Mouse (Mus musculus) limb, embryonic 13.5 days (tissue): ENCODE data around the gene Grik3. TPM values are rescaled to one million over a fixed set of nuclear protein-coding genes. Genes with fewer than 3 reads are reported as not detected.

Source experiments
- ATAC-seq: fragments of 200-750 bp; cut with Nextera tagmentation; 2 replicates; pipeline ENCODE4 v1.8.0; 2017; ENCODE audit warnings: low read depth, moderate number of reproducible peaks, moderate TSS enrichment; ENCODE audit not compliant: low FRiP score
- H3K27ac ChIP-seq: fragments of 300-500 bp; sonication (generic); 2 replicates; pipeline ENCODE4 v1.5.1; 2015; ENCODE audit warnings: inconsistent platforms, mild to moderate bottlenecking, moderate library complexity
- H3K27me3 ChIP-seq: fragments of 300-500 bp; sonication (generic); 2 replicates; pipeline ENCODE4 v1.6.1; 2015; ENCODE audit warnings: mild to moderate bottlenecking, inconsistent platforms
- H3K36me3 ChIP-seq: fragments of 300-500 bp; sonication (generic); 2 replicates; pipeline ENCODE4 v1.6.1; 2015; ENCODE audit warnings: inconsistent platforms, mild to moderate bottlenecking, moderate library complexity
- H3K4me1 ChIP-seq: fragments of 300-500 bp; sonication (generic); 2 replicates; pipeline ENCODE4 v1.6.1; 2015; ENCODE audit warnings: inconsistent platforms
- H3K4me2 ChIP-seq: fragments of 300-500 bp; sonication (generic); replicated peaks from 2 replicates; pipeline ENCODE4 v1.6.1; 2015; ENCODE audit warnings: inconsistent platforms, mild to moderate bottlenecking, moderate library complexity
- H3K4me3 ChIP-seq: fragments of 300-500 bp; sonication (generic); 2 replicates; pipeline ENCODE4 v1.5.1; 2015; ENCODE audit warnings: moderate library complexity, mild to moderate bottlenecking, inconsistent platforms
- H3K9ac ChIP-seq: fragments of 300-500 bp; sonication (generic); 2 replicates; pipeline ENCODE4 v1.6.1; 2015; ENCODE audit warnings: mild to moderate bottlenecking, inconsistent platforms
- H3K9me3 ChIP-seq: fragments of 300-500 bp; sonication (generic); 2 replicates; pipeline ENCODE4 v1.6.1; 2016; ENCODE audit warnings: inconsistent platforms
- WGBS: fragments of 180-500 bp; shearing (Covaris S2); methylation state at CpG from one replicate; pipeline ENCODE4 v1.1.7; 2015; 5-methylcytosine and 5-hydroxymethylcytosine counted together
- polyA plus RNA-seq: library from polyadenylated mRNA; unstranded; fragments of >200 nt; fragmentation: Nextera tagmentation; extraction: Ambion mirVana; gene quantifications from 2 replicates; pipeline ENCODE4 v1.2.1, GENCODE M21; 2015

Grik3 gene
- polyA plus RNA-seq, 1 experiment from 2014 or later = 0.25 TPM

GRCm38 (mm10) chr4:125727030-125727429, 236.5 kb downstream of the Grik3 start:
- H3K27me3 ChIP-seq = peaks cover 93% of the 10 kb centered on the region
- peak; percentile 77 for ATAC-seq
- WGBS = 5% methylated on average over 10 of the region's 10 CpGs

GRCm38 (mm10) chr4:125727626-125728025, 237.1 kb downstream of the Grik3 start:
- no peak overlapping the region for H3K9ac ChIP-seq
- WGBS = 2% methylated on average over 4 of the region's 4 CpGs
- no peaks in the 10 kb centered on the region for H3K9me3 ChIP-seq
- peak overlapping the region; percentile 16; the same call in 1 of the 2 replicates for H3K4me2 ChIP-seq
- no peaks in the 10 kb centered on the region for H3K36me3 ChIP-seq
- H3K27ac ChIP-seq = no peak overlapping the region
- H3K4me1 ChIP-seq = peaks cover 42% of the 10 kb centered on the region
- H3K4me3 ChIP-seq = no peak overlapping the region
- H3K27me3 ChIP-seq = peaks cover 93% of the 10 kb centered on the region
- ATAC-seq = no peak

More at GRCm38 (mm10) chr4:125727030-125727429, 236.5 kb downstream of the Grik3 start:
- peak overlapping the region; percentile 27 for H3K4me2 ChIP-seq
- peaks cover 42% of the 10 kb centered on the region for H3K4me1 ChIP-seq
- no peaks in the 10 kb centered on the region for H3K36me3 ChIP-seq
- no peak overlapping the region for H3K4me3 ChIP-seq
- no peak overlapping the region for H3K9ac ChIP-seq
- H3K27ac ChIP-seq = no peak overlapping the region
- no peaks in the 10 kb centered on the region for H3K9me3 ChIP-seq

GRCm38 (mm10) chr4:125728091-125728863, 237.8 kb downstream of the Grik3 start:
- Histone ChIP-seq H3K4me3 (no peak overlapping the region), H3K27me3 (peaks cover 91% of the 10 kb centered on the region), H3K4me1 (peaks cover 42% of the 10 kb centered on the region), H3K4me2 (peak overlapping the region; percentile 16; the same call in 1 of the 2 replicates), H3K36me3 (no peaks in the 10 kb centered on the region), H3K9me3 (no peaks in the 10 kb centered on the region), H3K9ac (no peak overlapping the region), H3K27ac (no peak overlapping the region)
- ATAC-seq = no peak
- 7% methylated on average over 15 of the region's 15 CpGs for WGBS

GRCm38 (mm10) chr4:125729305-125730220, 239.1 kb downstream of the Grik3 start:
- H3K4me2 ChIP-seq = peak overlapping the region; percentile 45
- no peaks in the 10 kb centered on the region for H3K36me3 ChIP-seq
- no peak overlapping the region for H3K9ac ChIP-seq
- H3K9me3 ChIP-seq = no peaks in the 10 kb centered on the region
- peaks cover 94% of the 10 kb centered on the region for H3K27me3 ChIP-seq
- no peak for ATAC-seq
- 4% methylated on average over 38 of the region's 38 CpGs for WGBS
- H3K4me3 ChIP-seq = peak overlapping the region; percentile 24
- H3K4me1 ChIP-seq = peaks cover 36% of the 10 kb centered on the region
- no peak overlapping the region for H3K27ac ChIP-seq

GRCm38 (mm10) chr4:125730751-125731150, 240.3 kb downstream of the Grik3 start:
- H3K27ac ChIP-seq = no peak overlapping the region
- H3K9me3 ChIP-seq = no peaks in the 10 kb centered on the region
- 84% methylated on average over 6 of the region's 6 CpGs for WGBS
- peaks cover 95% of the 10 kb centered on the region for H3K27me3 ChIP-seq
- peaks cover 36% of the 10 kb centered on the region for H3K4me1 ChIP-seq
- no peaks in the 10 kb centered on the region for H3K36me3 ChIP-seq
- H3K4me2 ChIP-seq = no peak overlapping the region
- no peak for ATAC-seq
- H3K9ac ChIP-seq = no peak overlapping the region
- H3K4me3 ChIP-seq = no peak overlapping the region

GRCm38 (mm10) chr4:125736783-125737182, 246.3 kb downstream of the Grik3 start:
- WGBS = 76% methylated on average over 4 of the region's 4 CpGs
- Histone ChIP-seq H3K27me3 (peaks cover 77% of the 10 kb centered on the region), H3K9ac (no peak overlapping the region)

GRCm38 (mm10) chr4:125738825-125739224, 248.3 kb downstream of the Grik3 start:
- Histone ChIP-seq H3K36me3 (no peaks in the 10 kb centered on the region), H3K4me2 (no peak overlapping the region), H3K27me3 (peaks cover 63% of the 10 kb centered on the region), H3K27ac (no peak overlapping the region), H3K9ac (no peak overlapping the region), H3K4me3 (no peak overlapping the region), H3K4me1 (no peaks in the 10 kb centered on the region), H3K9me3 (no peaks in the 10 kb centered on the region)
- no peak for ATAC-seq
- 91% methylated on average over 4 of the region's 4 CpGs for whole genome bisulfite sequencing

More at GRCm38 (mm10) chr4:125736783-125737182, 246.3 kb downstream of the Grik3 start:
- Histone ChIP-seq H3K27ac (no peak overlapping the region), H3K9me3 (no peaks in the 10 kb centered on the region), H3K36me3 (no peaks in the 10 kb centered on the region), H3K4me2 (no peak overlapping the region), H3K4me1 (no peaks in the 10 kb centered on the region), H3K4me3 (no peak overlapping the region)
- no peak for ATAC-seq

GRCm38 (mm10) chr4:125742162-125742571, 251.7 kb downstream of the Grik3 start:
- Histone ChIP-seq H3K36me3 (no peaks in the 10 kb centered on the region), H3K4me2 (no peak overlapping the region), H3K4me1 (no peaks in the 10 kb centered on the region), H3K4me3 (no peak overlapping the region), H3K27me3 (peaks cover 33% of the 10 kb centered on the region), H3K9me3 (no peaks in the 10 kb centered on the region), H3K27ac (no peak overlapping the region), H3K9ac (no peak overlapping the region)
- no peak for ATAC-seq
- 84% methylated on average over 16 of the region's 16 CpGs for WGBS

GRCm38 (mm10) chr4:125745902-125746301, 255.4 kb downstream of the Grik3 start:
- Histone ChIP-seq H3K4me3 (no peak overlapping the region), H3K9ac (no peak overlapping the region), H3K4me2 (no peak overlapping the region), H3K27me3 (peaks cover 9% of the 10 kb centered on the region; the same call in 1 of the 2 replicates), H3K27ac (no peak overlapping the region), H3K36me3 (no peaks in the 10 kb centered on the region), H3K9me3 (no peaks in the 10 kb centered on the region), H3K4me1 (no peaks in the 10 kb centered on the region)
- WGBS = 56% methylated on average over 3 of the region's 3 CpGs
- ATAC-seq = no peak

- WGBS = 81% methylated on average over 5 of the region's 5 CpGs
- no peaks in the 10 kb centered on the region for H3K36me3 ChIP-seq
- ATAC-seq = no peak
- H3K4me1 ChIP-seq = no peaks in the 10 kb centered on the region
- H3K4me2 ChIP-seq = no peak overlapping the region
- H3K27ac ChIP-seq = no peak overlapping the region
- H3K4me3 ChIP-seq = no peak overlapping the region
- H3K9me3 ChIP-seq = 0 out of 2 replicates have a peak, but pooled peaks cover 3% of the 10 kb centered on the region
- no peak overlapping the region for H3K9ac ChIP-seq
- H3K27me3 ChIP-seq = peaks cover under 1% of the 10 kb centered on the region; the same call in 1 of the 2 replicates
Measured at GRCm38 (mm10) chr4:125756393-125756792, 265.9 kb downstream of the Grik3 start.

- Histone ChIP-seq H3K9me3 (0 out of 2 replicates have a peak, but pooled peaks cover 3% of the 10 kb centered on the region), H3K27ac (no peak overlapping the region), H3K4me2 (no peak overlapping the region), H3K9ac (no peak overlapping the region), H3K27me3 (peaks cover 5% of the 10 kb centered on the region; the same call in 1 of the 2 replicates), H3K4me3 (no peak overlapping the region), H3K36me3 (no peaks in the 10 kb centered on the region), H3K4me1 (no peaks in the 10 kb centered on the region)
- no peak for ATAC-seq
- WGBS = 84% methylated on average over 4 of the region's 4 CpGs
Measured at GRCm38 (mm10) chr4:125760326-125760725, 269.8 kb downstream of the Grik3 start.

GRCm38 (mm10) chr4:125763056-125763455, 272.6 kb downstream of the Grik3 start:
- Histone ChIP-seq H3K27ac (no peak overlapping the region), H3K4me3 (no peak overlapping the region), H3K4me1 (no peaks in the 10 kb centered on the region), H3K4me2 (no peak overlapping the region), H3K36me3 (no peaks in the 10 kb centered on the region), H3K9me3 (0 out of 2 replicates have a peak, but pooled peaks cover under 1% of the 10 kb centered on the region), H3K9ac (no peak overlapping the region), H3K27me3 (peaks cover 5% of the 10 kb centered on the region; the same call in 1 of the 2 replicates)
- no peak for ATAC-seq
- WGBS = 9% methylated on average over 5 of the region's 5 CpGs
